Mouse (Mus musculus) small intestine, adult 2 months (tissue): Measurements from ENCODE around the gene Csrnp3.

ENCODE experiments used
- CTCF ChIP-seq: fragments of 200-500 bp; IDR thresholded peaks from 2 replicates; pipeline ENCODE4 v1.5.1; 2012; ENCODE audit warnings: low read depth, mild to moderate bottlenecking, control low read depth, inconsistent platforms, low read length, moderate library complexity, mixed read lengths; ENCODE audit not compliant: insufficient replicate concordance, insufficient read length; ENCODE audit errors: extremely low read depth
- POLR2A ChIP-seq: fragments of 200-500 bp; IDR thresholded peaks from 2 replicates; pipeline ENCODE4 v1.6.1; 2012; ENCODE audit warnings: low read depth, mild to moderate bottlenecking, control low read depth, inconsistent platforms, low read length, moderate library complexity

DNA sequence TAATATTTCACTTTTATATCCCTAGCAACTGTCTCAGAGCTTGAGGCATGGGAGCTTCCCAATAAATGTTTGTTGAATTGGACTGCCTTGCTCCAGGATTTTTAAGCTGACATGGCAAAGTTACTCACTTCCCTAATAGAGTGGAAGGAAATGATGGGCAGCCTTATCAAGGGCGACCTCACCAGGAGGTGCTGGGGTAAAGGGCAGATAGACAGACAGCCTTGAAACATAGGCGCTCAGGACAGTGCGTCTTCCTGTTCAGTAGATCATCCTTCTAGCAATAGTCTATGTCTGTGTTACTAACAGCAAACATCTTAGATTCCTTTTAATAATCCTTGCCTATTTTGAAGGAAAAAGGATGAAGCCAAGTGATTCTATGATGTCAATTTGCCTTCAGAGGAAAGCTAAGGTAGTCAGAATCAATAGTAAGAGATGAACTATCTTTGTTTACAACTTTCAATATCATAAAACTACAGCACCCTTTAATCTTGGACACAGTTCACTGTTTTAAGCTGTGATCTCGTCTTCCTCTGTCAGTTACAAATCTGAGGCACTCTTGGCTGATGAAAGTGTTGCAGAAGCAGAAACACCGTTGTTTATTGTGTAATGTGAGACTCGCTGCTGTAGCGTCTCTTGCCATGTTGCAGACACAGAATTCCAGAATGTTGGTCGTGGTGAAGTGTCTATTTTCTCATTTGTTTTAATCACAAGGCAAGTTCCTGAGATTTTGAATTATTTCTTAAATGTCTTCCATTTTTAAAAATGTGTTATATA, 81.6 kb downstream of the Csrnp3 start:
- no peak for TF ChIP-seq CTCF
- TF ChIP-seq POLR2A, result no peak
